Mouse (Mus musculus): ENCODE data around the gene Rreb1.
"Not testable (repeated sequence)": the region's sequence is repeated elsewhere in the genome, so short reads cannot be mapped to it uniquely, and the experiment has no call there.

Rreb1 gene

GRCm38 (mm10) chr13:37826281-37826993 lies 48.2 kb downstream of the Rreb1 start:
- DNase-seq (ENCODE audit: extremely low spot score, low spot score): peak; percentile 82

DNA sequence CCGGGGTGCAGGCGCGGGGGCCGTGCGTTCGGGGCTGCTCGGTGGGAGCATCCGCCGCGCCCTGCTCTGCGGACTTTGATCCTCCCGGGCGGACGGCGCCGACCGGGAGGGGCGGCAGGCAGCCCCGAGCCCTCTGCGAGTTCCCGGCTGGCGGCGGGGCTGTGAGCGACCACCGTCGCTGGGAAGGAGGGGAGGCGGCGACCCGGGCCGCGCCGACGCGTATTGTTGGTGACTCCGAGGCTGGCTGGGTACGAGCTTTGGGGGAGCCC lies 48.7 kb downstream of the Rreb1 start:
- DNase-seq (ENCODE audit: extremely low spot score, low spot score): peak; percentile 74

DNA sequence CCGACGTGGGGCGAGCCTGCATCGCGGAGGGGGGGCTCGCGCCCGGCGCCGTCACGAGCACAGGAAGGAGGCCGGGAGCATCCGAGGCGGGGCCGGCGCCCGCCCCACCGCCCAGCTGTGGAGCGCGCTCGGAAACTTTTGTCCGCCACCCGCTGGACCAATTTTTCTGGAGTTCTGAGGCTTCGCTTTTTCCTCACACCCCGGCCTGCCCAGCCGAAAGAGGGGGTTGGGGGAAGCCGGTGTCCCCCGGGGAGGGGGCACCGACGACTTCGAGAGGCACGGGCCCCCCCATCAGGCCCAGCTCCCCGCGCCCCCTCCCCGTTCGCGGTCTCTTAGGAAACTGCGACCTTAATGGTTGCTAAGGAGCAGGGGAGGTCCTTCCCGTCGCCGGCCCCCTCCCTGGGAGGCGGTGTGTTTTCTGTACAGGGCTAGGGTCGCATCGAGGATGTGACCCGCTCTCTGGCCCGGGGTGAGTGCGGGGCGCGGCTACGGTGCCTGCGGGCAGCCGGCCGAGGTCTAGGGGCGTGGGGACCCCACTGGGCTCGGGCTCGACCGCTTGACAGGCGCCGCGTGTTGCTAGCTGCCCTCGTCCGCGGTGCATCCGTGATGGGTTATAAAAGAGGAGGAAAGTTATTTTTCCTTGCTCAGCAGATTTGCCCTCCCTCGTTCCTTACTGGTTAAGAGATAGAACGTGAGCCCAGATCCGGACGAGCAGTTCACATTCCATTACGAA lies 49.2 kb downstream of the Rreb1 start:
- DNase-seq (ENCODE audit: extremely low spot score, low spot score): peak; percentile 80

- no peak for DNase-seq (ENCODE audit: extremely low spot score, low spot score)
Observed at GRCm38 (mm10) chr13:37827996-37828579, 49.9 kb downstream of the Rreb1 start.

DNA sequence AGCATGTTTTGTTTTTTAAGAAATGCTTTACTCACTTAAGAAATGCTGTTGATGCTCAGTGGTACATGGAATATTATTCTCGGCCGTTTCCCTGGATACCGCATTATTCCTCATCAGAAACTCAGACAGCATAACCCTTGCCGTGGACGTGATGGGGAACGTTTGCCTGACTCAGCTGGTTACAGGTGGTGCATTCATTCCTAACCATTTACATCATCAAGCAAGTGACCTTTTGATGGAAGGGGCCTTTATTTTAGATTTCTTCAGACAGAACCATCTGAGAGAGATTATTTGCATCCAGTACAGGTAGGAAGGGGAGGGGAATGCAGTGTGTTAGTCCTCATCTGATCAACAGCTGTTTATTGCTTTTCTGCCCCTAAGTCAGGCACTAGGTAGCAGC lies 50.7 kb downstream of the Rreb1 start:
- no peak for DNase-seq (ENCODE audit: extremely low spot score, low spot score)

DNA sequence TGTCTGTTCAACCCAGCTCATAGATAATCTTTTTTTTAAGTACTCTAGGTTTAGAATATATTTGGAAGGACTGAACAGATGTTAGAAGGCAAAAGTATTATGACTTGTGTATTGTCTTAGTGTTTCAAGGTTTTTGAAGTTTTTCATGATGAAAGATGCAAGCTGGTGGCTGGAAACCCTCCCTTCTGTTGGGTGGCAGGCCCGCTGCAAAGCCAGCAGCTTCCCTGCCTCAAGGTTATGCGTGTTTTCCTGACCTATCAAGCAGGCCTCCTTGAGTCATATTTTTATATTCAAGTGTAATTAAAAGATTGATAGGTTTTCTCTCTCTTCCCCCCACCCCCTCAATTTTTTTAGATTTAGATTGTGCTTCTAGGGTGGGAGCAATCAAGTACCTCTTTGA lies 52.1 kb downstream of the Rreb1 start:
- DNase-seq (ENCODE audit: extremely low spot score, low spot score): no peak

DNA sequence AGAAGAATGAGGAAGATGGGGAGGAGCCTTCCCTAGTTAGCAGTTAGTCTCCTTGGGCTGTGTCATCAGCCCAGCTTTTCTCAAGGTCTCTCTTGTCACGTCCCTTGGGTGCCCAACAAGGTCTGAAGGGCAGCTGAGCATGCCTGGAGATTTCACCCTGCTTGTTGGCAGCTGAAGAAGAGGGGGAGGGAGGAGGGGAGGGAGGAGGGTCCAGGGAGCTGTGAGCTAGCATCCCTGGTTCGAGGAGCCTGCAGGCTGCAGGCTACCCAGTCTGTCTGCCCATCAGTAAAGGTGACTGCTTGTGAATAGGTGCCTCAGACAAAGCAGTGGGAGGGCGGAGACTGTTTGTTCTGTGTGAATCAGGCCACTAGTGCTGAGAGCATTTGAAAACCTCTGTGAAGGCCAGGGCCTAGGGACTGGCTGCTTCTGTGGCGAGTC lies 52.7 kb downstream of the Rreb1 start:
- DNase-seq (ENCODE audit: extremely low spot score, low spot score): no peak

DNA sequence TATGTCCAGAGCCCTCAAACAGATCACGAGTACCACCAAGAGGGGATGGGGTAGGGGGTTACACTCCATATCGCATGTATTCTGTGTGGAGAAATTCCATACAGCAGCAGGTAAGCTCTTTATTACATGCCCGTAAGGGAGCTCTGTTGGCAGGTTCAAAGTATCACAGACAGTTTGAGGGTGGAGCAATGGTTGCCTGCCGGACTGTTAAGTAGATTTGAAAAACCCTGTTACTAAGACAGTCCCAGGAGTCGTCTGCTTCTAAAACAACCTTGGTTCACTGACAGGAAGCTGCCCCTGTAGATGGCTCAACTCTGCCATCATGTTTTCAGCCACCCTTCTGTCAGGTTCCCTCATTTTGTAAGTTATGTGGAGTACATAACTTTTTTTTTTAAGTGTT lies 54.3 kb downstream of the Rreb1 start:
- no peak for DNase-seq (ENCODE audit: extremely low spot score, low spot score)

- no peak for DNase-seq (ENCODE audit: extremely low spot score, low spot score)
Observed at GRCm38 (mm10) chr13:37833500-37833899, 55.3 kb downstream of the Rreb1 start.

GRCm38 (mm10) chr13:37835296-37835695 lies 57.1 kb downstream of the Rreb1 start:
- DNase-seq (ENCODE audit: extremely low spot score, low spot score): no peak

DNA sequence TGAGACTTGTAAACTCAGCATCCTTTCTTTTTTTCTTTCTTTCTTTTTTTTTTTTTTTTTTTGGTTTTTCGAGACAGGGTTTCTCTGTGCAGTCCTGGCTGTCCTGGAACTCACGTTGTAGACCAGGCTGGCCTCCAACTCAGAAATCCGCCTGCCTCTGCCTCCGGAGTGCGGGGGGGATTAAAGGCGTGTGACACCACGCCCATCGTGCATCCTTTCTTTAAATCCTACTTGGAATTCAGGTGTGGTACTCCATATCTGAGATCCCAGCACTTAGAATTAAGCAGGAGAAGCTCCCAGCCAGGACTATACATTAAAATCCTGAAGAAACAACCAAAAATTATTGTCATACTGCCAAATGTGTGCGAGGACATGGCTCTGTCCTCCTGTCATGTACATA lies 57.6 kb downstream of the Rreb1 start:
- DNase-seq (ENCODE audit: extremely low spot score, low spot score): not testable (repeated sequence)

DNA sequence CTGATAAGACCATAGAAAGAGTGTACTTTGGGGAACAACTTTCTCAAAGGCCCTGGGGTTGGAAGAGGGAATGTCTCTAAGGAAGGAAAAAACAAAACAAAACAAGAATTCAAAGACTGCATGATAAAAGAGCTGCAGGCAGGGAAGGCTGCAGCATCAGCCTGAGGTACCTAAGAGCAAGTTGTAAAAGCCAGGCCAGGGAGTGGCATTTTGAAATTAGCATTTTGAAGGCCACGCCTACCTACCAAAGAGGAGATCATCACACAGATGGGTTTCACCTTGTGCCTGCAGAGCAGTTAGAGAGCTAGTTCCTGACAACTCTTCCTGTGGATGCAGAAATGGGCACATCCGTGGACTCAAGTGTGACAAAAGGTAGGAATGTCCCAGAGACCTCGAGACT lies 59.2 kb downstream of the Rreb1 start:
- no peak for DNase-seq (ENCODE audit: extremely low spot score, low spot score)

GRCm38 (mm10) chr13:37838260-37839183 lies 60.3 kb downstream of the Rreb1 start:
- DNase-seq (ENCODE audit: extremely low spot score, low spot score): no peak

DNA sequence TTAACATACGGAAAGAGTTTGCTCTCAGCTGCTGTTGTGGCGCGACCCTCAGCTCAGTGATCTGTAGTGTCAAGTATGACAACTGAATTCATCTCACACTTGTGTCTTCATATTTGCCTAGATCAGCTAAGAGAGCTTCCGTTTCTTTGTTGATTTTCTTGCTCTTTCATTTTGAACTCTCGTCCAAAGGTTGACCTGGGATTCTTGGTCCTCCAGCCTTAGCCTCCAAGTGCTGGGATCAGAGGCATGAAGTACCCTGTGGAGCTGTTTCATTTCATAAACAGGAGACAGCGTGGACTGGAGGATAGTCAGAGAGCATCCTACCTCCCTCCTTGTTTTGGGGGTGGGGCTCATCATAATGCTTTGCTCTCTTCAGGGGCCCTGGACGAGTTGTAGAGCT lies 65.0 kb downstream of the Rreb1 start:
- DNase-seq (ENCODE audit: extremely low spot score, low spot score): no peak

GRCm38 (mm10) chr13:37843844-37844243 lies 65.6 kb downstream of the Rreb1 start:
- DNase-seq (ENCODE audit: extremely low spot score, low spot score): no peak

- no peak for DNase-seq (ENCODE audit: extremely low spot score, low spot score)
Observed at GRCm38 (mm10) chr13:37845156-37845555, 67.0 kb downstream of the Rreb1 start.

GRCm38 (mm10) chr13:37845641-37846040 lies 67.4 kb downstream of the Rreb1 start:
- DNase-seq (ENCODE audit: extremely low spot score, low spot score): no peak

- no peak for DNase-seq (ENCODE audit: extremely low spot score, low spot score)
Observed at GRCm38 (mm10) chr13:37846507-37846906, 68.3 kb downstream of the Rreb1 start.

GRCm38 (mm10) chr13:37846962-37847570 lies 68.9 kb downstream of the Rreb1 start:
- DNase-seq (ENCODE audit: extremely low spot score, low spot score): no peak

DNA sequence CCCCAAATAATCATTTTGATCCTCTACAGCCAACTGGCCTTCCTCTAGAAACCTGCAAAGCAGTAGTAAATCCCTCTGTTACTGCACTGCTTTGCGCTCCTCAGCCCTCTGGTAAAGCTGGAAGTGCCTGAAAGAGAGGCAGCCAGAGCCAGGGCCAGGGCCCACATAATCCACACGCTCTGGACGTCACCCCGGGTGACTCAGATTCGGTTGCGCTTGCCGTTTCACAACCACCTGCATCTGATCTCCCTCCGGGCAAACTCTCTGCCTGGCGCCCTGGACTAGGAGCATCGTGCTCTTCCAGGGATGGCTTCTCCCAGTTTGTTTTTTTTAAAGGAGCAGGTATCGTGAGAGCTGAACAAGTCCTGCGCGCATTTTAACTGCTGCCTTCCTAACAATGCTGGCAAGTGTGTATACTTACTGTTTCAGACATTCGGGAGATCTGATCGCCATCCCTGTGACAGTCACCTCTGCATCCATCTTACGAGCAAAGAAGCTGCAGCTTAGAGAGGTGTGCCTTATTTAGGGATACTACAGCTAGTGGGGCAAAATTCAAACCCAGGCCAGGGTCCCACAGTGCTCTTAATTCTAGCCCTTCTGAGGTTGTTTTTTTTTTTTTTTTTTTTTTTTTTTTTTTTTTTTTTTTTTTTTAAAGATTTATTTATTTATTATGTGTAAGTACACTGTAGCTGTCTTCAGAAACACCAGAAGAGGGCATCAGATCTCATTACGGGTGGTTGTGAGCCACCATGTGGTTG lies 69.6 kb downstream of the Rreb1 start:
- DNase-seq (ENCODE audit: extremely low spot score, low spot score): no peak

- DNase-seq (ENCODE audit: extremely low spot score, low spot score): no peak
Observed at GRCm38 (mm10) chr13:37848438-37848837, 70.2 kb downstream of the Rreb1 start.
